Mouse (Mus musculus) brain, embryonic 14.5 days (tissue): ENCODE measurements around the gene Cdc73.

ENCODE experiments used
- CTCF ChIP-seq: fragments of 200-500 bp; IDR thresholded peaks from 2 replicates; pipeline ENCODE4 v1.5.1; 2012; ENCODE audit warnings: inconsistent platforms, mild to moderate bottlenecking, moderate library complexity, borderline replicate concordance; ENCODE audit not compliant: insufficient read depth, insufficient read length; ENCODE audit errors: extremely low read depth
- POLR2A ChIP-seq: fragments of 200-500 bp; IDR thresholded peaks from 2 replicates; pipeline ENCODE4 v1.6.1; 2012; ENCODE audit warnings: mild to moderate bottlenecking, inconsistent platforms, borderline replicate concordance; ENCODE audit not compliant: poor library complexity, insufficient read depth, insufficient read length, severe bottlenecking; ENCODE audit errors: extremely low read depth

DNA sequence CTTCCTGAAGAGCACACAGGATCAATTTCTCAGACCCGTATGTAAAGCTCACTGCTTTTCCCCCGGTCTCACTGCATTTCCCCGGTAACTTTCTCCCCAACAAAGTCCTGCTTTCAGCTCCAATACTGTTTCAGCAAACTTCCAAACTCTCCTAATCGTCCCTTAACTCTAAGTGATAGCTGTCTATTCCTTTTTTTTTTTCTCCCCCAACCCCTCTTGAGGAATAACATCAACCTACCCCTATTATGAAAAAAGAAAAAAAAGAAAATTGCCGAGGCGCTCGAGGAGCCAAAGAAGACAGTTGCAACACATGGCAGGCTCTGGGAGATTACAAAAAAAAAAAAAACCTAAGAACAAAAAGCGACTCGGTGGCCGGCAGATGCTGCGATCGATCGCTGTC, 957 bp downstream of the Cdc73 start:
- TF ChIP-seq CTCF (no peak), POLR2A (no peak)
